In genomic region chr1:136896351-136896750, GRCm38 (mm10) we compare ENCODE assay signal across 23 mouse cellular contexts.
DNase-seq lines count a peak whose midpoint lies in the region; ATAC-seq and TF ChIP-seq lines count a peak whose summit lies in the region.
"Had no signal": no experiment of that assay in that cellular context is flagged by ENCODE, and none has a peak within 500 bp of the region (broad histone marks: within the 10 kb centered on the region; RNA-seq: fewer than 3 reads in every experiment).

No protein-coding gene starts in this region.

- H3K9me3 ChIP-seq in liver, embryonic 12.5 days (replicated peaks): no peaks in the 10 kb centered on the region
- 0 out of 2 replicates have a peak, but pooled peaks cover 3% of the 10 kb centered on the region for H3K9me3 ChIP-seq in intestine, embryonic 14.5 days (ENCODE audit: control insufficient read depth, low read length)
- H3K9me3 ChIP-seq: embryonic facial prominence, embryonic 12.5 days; hindbrain, embryonic 13.5 days; neural tube, embryonic 13.5 days had no signal

- no peak overlapping the region for H3K4me3 ChIP-seq in liver, adult 2 months (ENCODE audit: insufficient read depth, low read depth, low read length)
- no peak overlapping the region for H3K4me3 ChIP-seq in liver, embryonic 12.5 days
- no peak overlapping the region for H3K4me3 ChIP-seq in intestine, embryonic 14.5 days (ENCODE audit: low read depth, low read length)
- H3K4me3 ChIP-seq in kidney, adult 2 months (ENCODE audit: insufficient read depth, low read depth, low read length): no peak overlapping the region
- H3K4me3 ChIP-seq: embryonic facial prominence, embryonic 12.5 days; erythroblast, embryonic 14.5 days; forebrain, embryonic 13.5 days; heart, embryonic 13.5 days; hindbrain, embryonic 13.5 days; neural tube, embryonic 13.5 days had no signal

- peaks cover 21% of the 10 kb centered on the region; the same call in 1 of the 2 replicates for H3K79me2 ChIP-seq in liver, adult 2 months (ENCODE audit: control insufficient read depth, insufficient read depth, low read length)

- no peak for TF ChIP-seq CTCF in liver, adult 2 months (IDR thresholded peaks at IDR 0.05; ENCODE audit: low read depth, low read length)
- TF ChIP-seq CTCF in kidney, adult 2 months (conservative IDR thresholded peaks at IDR 0.05; ENCODE audit: insufficient read depth, insufficient read length, low read depth, low read length): no peak

- DNase-seq in liver, adult 2 months (ENCODE audit: extremely low read depth, low read depth, low spot score): no peak
- no peak for DNase-seq in intestine, embryonic 14.5 days (ENCODE audit: low spot score)
- DNase-seq in kidney, adult 2 months: peak; percentile 65
- peak; percentile 28 to 51 for DNase-seq in kidney, postnatal 25 days
- no peak for DNase-seq in left cerebral cortex, postnatal 14 days (ENCODE audit: low spot score in 2 of 2)
- DNase-seq in left cerebral cortex, adult 18-20 months (ENCODE audit: low spot score in 2 of 2): no peak
- DNase-seq: B cell, adult 2 months; cerebellum, adult 8-10 months; gastrocnemius, postnatal 10 days; heart, adult 18-20 months; layer of hippocampus, adult 9-11 months; lung, adult 18-20 months; right cerebral cortex, adult 18-20 months; thymus, postnatal 36 days had no signal

- intact Hi-C loops in left cerebral cortex, postnatal 14 days (cut with DNase I): no loop called here

- peaks cover 21% of the 10 kb centered on the region for H3K4me1 ChIP-seq in liver, adult 2 months (ENCODE audit: control insufficient read depth, insufficient read depth, low read length)
- H3K4me1 ChIP-seq in liver, embryonic 12.5 days: peaks cover 12% of the 10 kb centered on the region
- H3K4me1 ChIP-seq in intestine, embryonic 14.5 days (replicated peaks; ENCODE audit: control insufficient read depth, insufficient read depth, low read length): peaks cover 5% of the 10 kb centered on the region; the same call in 1 of the 2 replicates
- H3K4me1 ChIP-seq in kidney, adult 2 months (ENCODE audit: control insufficient read depth, insufficient read depth, low read length): peaks cover 5% of the 10 kb centered on the region; the same call in 1 of the 2 replicates
- H3K4me1 ChIP-seq: embryonic facial prominence, embryonic 12.5 days; forebrain, embryonic 13.5 days; hindbrain, embryonic 13.5 days had no signal

- WGBS in liver, adult 2 months: 15% methylated on average over 6 of the region's 6 CpGs
- 58% methylated on average over 6 of the region's 6 CpGs for WGBS in liver, embryonic 12.5 days (ENCODE audit: insufficient replicate concordance)
- 22% methylated on average over 6 of the region's 6 CpGs for WGBS in intestine, embryonic 14.5 days
- WGBS in kidney, adult 2 months: 24% methylated on average over 6 of the region's 6 CpGs

- no peak for ATAC-seq in liver, embryonic 12.5 days
- ATAC-seq in intestine, embryonic 14.5 days (replicated peaks; ENCODE audit: low FRiP score, low TSS enrichment, low read depth): no peak
- ATAC-seq: forebrain, embryonic 13.5 days had no signal

- peak overlapping the region; percentile 39; the same call in 1 of the 2 replicates for H3K9ac ChIP-seq in liver, adult 2 months (ENCODE audit: low read depth, low read length)
- no peak overlapping the region for H3K9ac ChIP-seq in liver, embryonic 12.5 days
- no peak overlapping the region for H3K9ac ChIP-seq in intestine, embryonic 14.5 days (ENCODE audit: low read length)
- H3K9ac ChIP-seq: embryonic facial prominence, embryonic 12.5 days; forebrain, embryonic 13.5 days; heart, embryonic 13.5 days; hindbrain, embryonic 13.5 days; neural tube, embryonic 13.5 days had no signal

- TF ChIP-seq POLR2A in liver, adult 2 months (IDR thresholded peaks at IDR 0.05; ENCODE audit: extremely low read depth, insufficient read depth, low read length): no peak
- TF ChIP-seq POLR2A in kidney, adult 2 months (IDR thresholded peaks at IDR 0.05; ENCODE audit: low read depth, low read length): no peak

- H3K27me3 ChIP-seq in liver, adult 2 months (ENCODE audit: control insufficient read depth, insufficient read depth, low read length): no peaks in the 10 kb centered on the region
- no peaks in the 10 kb centered on the region for H3K27me3 ChIP-seq in liver, embryonic 12.5 days (replicated peaks)
- H3K27me3 ChIP-seq in intestine, embryonic 14.5 days (replicated peaks; ENCODE audit: control insufficient read depth, insufficient read depth, low read length): no peaks in the 10 kb centered on the region
- H3K27me3 ChIP-seq in kidney, adult 2 months (replicated peaks; ENCODE audit: control insufficient read depth, insufficient read depth, low read length): no peaks in the 10 kb centered on the region
- H3K27me3 ChIP-seq: embryonic facial prominence, embryonic 12.5 days; forebrain, embryonic 13.5 days; heart, embryonic 13.5 days; hindbrain, embryonic 13.5 days; neural tube, embryonic 13.5 days had no signal

- no peak overlapping the region for H3K4me2 ChIP-seq in liver, embryonic 12.5 days
- H3K4me2 ChIP-seq in intestine, embryonic 14.5 days (ENCODE audit: low read length): no peak overlapping the region
- H3K4me2 ChIP-seq: embryonic facial prominence, embryonic 12.5 days; forebrain, embryonic 13.5 days; heart, embryonic 13.5 days; hindbrain, embryonic 13.5 days; midbrain, embryonic 11.5 days; neural tube, embryonic 13.5 days had no signal

- H3K36me3 ChIP-seq in liver, adult 2 months (ENCODE audit: control insufficient read depth, insufficient read depth, low read length): no peaks in the 10 kb centered on the region; the same call in 1 of the 2 replicates
- H3K36me3 ChIP-seq in liver, embryonic 12.5 days: no peaks in the 10 kb centered on the region
- H3K36me3 ChIP-seq in intestine, embryonic 14.5 days (ENCODE audit: control insufficient read depth, insufficient read depth, low read length): no peaks in the 10 kb centered on the region
- H3K36me3 ChIP-seq in kidney, adult 2 months (ENCODE audit: control insufficient read depth, insufficient read depth, low read length): no peaks in the 10 kb centered on the region
- H3K36me3 ChIP-seq: embryonic facial prominence, embryonic 12.5 days; heart, embryonic 13.5 days; hindbrain, embryonic 13.5 days; neural tube, embryonic 13.5 days had no signal

- peak overlapping the region; percentile 23 for H3K27ac ChIP-seq in liver, adult 2 months (replicated peaks; ENCODE audit: insufficient read depth, low read depth, low read length)
- H3K27ac ChIP-seq in liver, embryonic 12.5 days: no peak overlapping the region
- peak overlapping the region; percentile 18; the same call in 1 of the 2 replicates for H3K27ac ChIP-seq in intestine, embryonic 14.5 days (ENCODE audit: low read depth)
- H3K27ac ChIP-seq in kidney, adult 2 months (ENCODE audit: insufficient read depth, low read depth, low read length): no peak overlapping the region
- H3K27ac ChIP-seq: embryonic facial prominence, embryonic 12.5 days; forebrain, embryonic 13.5 days; heart, embryonic 13.5 days; hindbrain, embryonic 13.5 days; macrophage; neural tube, embryonic 13.5 days had no signal

Comparison
In these comparisons a context has a peak if more than half of its experiments do, and no peak if none do; other contexts are left out.
1. H3K27ac ChIP-seq: peak in liver, adult 2 months (single experiment) and intestine, embryonic 14.5 days (single experiment); none in liver, embryonic 12.5 days (single experiment) and kidney, adult 2 months (single experiment).
2. DNase-seq: peak in kidney, adult 2 months (single experiment) and kidney, postnatal 25 days (2 of 2); none in liver, adult 2 months (single experiment), intestine, embryonic 14.5 days (single experiment), left cerebral cortex, postnatal 14 days (0 of 2) and left cerebral cortex, adult 18-20 months (0 of 2).